Mouse (Mus musculus) spleen, adult 18-20 months (tissue): Measurements from ENCODE around the gene Esam.

ENCODE experiments used
- DNase-seq, 2 experiments: peaks; one replicate each; pipeline ENCODE4 v3.0.0; 2022; ENCODE audit warnings: mixed read lengths in 2 of 2

Gene Esam

GRCm38 (mm10) chr9:37556366-37556765 lies 28.5 kb downstream of the Esam start:
- DNase-seq, result no peak

GRCm38 (mm10) chr9:37560617-37561016 lies 32.7 kb downstream of the Esam start:
- no peak for DNase-seq

- DNase-seq, result no peak
Measured at GRCm38 (mm10) chr9:37563805-37564204, 35.9 kb downstream of the Esam start.

GRCm38 (mm10) chr9:37567019-37567418 lies 39.1 kb downstream of the Esam start:
- DNase-seq, result no peak

- DNase-seq, result no peak
Measured at GRCm38 (mm10) chr9:37567454-37567853, 39.6 kb downstream of the Esam start.

- peak; percentile 15 to 16 for DNase-seq
Measured at GRCm38 (mm10) chr9:37567892-37568604, 40.2 kb downstream of the Esam start.

- no peak for DNase-seq
Measured at GRCm38 (mm10) chr9:37568605-37569214, 40.8 kb downstream of the Esam start.

- DNase-seq, result no peak
Measured at GRCm38 (mm10) chr9:37569231-37569835, 41.5 kb downstream of the Esam start.

- DNase-seq, result no peak
Measured at GRCm38 (mm10) chr9:37572204-37572876, 44.5 kb downstream of the Esam start.

GRCm38 (mm10) chr9:37576436-37576930 lies 48.6 kb downstream of the Esam start:
- peak; percentile 40 to 52 for DNase-seq

GRCm38 (mm10) chr9:37583594-37583993 lies 55.7 kb downstream of the Esam start:
- DNase-seq, result no peak

GRCm38 (mm10) chr9:37586718-37587117 lies 58.8 kb downstream of the Esam start:
- DNase-seq, result no peak
